Mouse (Mus musculus) lung, adult 2 months (tissue): ENCODE results near the gene Rims3.

ENCODE experiments used
- CTCF ChIP-seq: fragments of 200-500 bp; IDR thresholded peaks from 2 replicates; pipeline ENCODE4 v1.5.1; 2011; ENCODE audit warnings: mild to moderate bottlenecking, low read length, control low read depth; ENCODE audit not compliant: insufficient read depth
- POLR2A ChIP-seq: fragments of 200-500 bp; IDR thresholded peaks from 2 replicates; pipeline ENCODE4 v1.6.1; 2011; ENCODE audit warnings: low read depth, mild to moderate bottlenecking, control low read depth, low read length, borderline replicate concordance; ENCODE audit errors: extremely low read depth

DNA sequence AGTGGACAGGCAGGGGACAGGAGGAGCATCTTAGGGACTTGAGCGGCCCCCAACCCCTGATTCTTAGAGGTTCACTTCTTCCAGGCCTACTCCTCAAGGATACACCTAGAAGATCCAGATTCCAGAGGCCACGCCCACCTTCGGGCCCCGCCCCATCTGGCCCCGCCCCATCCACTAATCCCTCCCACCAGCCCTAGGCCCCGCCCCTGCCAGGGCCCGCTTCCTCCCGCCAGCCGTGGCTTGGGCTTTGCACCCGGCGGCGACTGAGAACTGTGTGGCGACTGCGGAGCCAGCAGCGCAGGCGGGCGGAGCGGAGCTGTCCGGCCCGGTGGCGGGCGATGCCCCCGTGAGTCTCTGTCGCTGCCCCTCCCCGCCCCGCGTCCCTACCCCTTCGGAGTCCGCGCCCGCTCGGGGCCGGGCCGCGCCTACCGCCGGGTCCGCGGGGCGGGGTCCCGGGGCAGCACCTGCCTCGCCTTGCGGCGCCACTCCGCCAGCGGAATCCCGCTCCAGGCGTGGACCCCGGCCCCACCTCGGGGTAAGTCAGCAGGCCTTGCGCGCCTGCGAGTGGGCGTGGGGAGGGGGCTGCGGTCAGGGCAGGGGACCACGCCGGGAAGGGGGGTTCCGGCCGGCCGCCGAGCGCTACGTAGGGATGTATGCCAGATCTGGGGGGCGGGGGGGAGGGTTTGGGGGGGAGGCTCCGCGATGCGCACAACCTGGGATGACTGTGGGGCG lies at the start of gene Rims3:
- TF ChIP-seq CTCF, result no peak
- no peak for TF ChIP-seq POLR2A
